Mouse (Mus musculus): ENCODE measurements around the gene Fkbp2.
"Not testable (repeated sequence)": the region's sequence is repeated elsewhere in the genome, so short reads cannot be mapped to it uniquely, and the experiment has no call there.

Gene Fkbp2

DNA sequence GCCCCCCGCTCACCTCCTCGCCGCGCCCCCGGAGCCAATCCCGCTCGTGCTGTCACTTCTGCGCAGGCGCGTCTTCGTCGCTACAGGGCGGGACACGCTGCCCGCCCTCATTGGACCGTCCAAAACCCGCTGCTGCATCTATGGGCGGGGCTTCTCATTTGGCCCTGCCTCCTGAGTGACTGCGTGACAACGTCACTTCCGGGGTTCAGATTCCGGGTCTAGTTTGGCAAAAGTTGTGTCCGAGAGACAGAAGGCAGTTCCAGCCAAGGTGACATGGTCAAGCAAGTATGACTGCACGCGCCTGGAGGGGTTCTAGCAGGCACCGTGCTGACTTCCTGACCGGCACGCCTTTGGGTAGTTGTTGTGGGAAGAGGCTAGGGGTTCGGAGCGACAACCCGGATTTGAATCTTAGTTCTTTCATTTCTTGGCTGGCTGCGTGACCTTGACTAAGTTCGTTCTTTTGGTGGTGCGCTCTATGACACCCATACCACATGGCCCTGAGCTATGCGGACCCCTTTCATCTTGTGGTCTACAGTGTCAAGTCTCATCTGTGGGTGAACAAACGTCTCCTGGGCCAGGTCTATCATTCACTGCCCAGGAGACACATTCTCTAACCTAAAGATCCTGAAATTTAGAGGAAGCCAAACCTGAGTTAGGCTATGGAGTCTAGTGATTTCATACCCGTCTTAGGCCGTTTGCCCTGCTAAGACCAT, at the start of gene Fkbp2:
Gene Fkbp2, minus strand, starts transcription at position 121 of the 713 bp plus-strand sequence.
- peak; percentile 98 for DNase-seq

DNA sequence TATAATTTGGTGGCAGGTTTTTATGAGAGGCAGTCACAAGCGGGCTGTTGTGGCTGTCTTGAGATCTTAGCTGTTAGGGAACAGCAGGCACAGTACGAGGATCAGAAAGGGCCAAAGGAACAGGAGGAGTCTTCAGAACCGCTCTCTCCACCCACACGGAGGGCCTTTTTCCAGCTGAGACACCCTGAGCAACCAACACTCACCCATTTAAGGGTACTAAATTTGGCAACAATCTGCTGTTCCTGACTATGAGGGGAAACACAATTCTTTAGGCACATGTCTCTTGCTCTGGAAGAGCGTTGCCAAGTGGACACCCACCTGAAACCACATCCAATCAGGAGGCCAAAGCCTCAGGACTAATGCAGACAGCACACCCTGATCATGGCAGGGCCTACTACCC, 49.2 kb upstream of the Fkbp2 start:
- no peak for DNase-seq

DNA sequence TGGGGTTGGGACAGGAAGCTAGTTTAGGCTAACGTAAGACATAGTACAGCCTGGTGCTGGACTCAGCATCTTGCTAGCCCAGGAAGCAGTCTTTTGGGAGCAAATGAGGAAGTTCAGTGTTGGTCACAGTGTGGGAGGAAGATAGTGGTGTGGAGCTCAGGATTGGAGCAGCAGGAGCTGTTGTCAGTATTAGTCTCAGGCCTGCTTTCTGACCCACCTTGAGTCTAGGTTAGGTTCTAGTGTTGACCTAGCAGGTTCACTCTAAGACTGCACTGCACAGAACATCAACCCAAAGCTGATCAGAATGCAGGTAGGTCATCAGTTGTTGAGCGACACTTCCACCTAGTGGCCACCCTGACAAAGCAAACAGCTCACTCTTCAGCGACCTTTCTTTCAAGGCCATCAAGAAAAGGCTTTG, 39.9 kb upstream of the Fkbp2 start:
- peak; percentile 81 for DNase-seq

DNA sequence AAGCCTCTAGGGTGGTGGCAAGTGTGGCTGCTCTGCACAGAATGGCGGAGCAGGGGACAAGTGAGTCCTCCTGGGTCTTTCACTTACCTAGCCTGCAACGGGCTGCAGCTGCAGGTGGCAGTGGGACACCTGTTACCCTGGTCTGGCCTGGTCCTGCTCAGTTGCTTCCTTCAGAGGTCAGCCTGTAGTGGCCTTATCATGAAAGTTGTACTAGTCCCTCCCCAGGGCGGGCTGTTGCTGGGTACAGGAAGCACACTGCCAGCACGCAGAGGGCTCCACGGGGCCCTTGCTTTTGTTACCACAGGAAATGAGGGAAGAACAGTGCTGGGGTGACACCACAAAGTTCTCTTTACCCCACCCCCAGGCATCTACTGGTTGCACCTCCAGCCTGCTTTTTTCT, 38.9 kb upstream of the Fkbp2 start, which contains the start of gene Fermt3:
Gene Fermt3, minus strand, starts transcription at position 279 of the 400 bp plus-strand sequence.
- DNase-seq: peak; percentile 87

DNA sequence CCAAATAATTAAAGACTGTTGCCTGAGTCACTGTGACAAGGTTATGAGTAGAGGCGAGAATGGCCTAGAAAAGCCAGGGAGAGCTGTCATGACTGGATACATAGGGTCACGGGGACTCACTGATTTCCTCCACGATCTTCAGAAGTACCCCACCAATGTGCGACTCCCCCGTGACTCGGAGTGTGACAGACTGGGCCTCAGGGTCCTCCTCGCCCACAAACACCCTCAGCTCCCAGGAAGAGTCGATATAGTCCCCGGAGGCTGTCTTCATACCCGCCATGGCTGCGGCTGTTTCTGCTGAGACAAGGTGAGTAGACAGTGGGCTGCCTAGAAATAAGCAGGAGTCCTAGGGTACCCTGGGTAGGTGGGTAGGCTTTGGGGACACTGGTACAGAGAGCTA, 38.2 kb upstream of the Fkbp2 start:
- peak; percentile 46 for DNase-seq

DNA sequence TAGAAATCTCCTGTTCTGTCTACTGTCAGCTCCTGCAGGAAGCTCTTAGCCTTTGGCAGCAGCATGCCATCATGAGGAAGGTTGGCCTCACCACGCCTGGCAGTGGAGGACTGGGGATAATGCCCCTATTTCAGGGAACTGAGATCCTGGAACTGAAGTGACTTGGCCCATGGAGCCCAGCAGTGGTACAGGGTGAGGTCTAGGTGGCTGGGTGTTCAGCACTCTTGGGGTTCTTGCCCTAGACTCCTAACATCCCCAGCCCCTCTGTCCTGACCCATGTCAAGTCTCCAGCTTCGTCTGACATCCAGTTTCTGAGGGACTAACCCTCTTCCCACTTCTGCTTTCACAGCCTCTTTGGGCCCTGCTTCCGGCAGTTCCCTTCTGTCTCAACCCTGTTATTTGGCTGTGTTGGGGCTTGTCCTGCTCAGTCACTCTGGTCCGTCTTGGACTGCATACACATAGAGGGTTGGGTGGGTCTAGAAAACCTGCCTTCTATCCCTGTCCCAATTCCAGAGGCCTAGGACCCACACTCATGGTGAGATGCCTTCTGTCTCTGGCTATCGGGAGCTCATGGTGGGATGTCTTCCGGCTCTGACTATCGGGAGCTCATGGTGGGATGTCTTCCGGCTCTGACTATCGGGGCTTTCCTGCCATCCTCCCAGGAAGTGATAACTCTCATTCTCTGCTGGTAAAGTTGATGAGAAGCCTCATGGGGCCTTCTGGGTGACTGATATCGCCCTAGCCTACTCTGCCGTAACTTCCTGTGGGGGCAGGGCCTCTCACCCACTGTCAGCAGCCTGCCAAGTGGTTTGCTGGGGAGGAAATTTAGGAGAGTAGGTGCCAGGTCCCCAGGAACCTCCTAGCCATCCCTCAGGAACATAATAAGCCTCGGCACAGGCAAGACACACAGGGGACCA, 37.5 kb upstream of the Fkbp2 start:
- DNase-seq: peak; percentile 66

DNA sequence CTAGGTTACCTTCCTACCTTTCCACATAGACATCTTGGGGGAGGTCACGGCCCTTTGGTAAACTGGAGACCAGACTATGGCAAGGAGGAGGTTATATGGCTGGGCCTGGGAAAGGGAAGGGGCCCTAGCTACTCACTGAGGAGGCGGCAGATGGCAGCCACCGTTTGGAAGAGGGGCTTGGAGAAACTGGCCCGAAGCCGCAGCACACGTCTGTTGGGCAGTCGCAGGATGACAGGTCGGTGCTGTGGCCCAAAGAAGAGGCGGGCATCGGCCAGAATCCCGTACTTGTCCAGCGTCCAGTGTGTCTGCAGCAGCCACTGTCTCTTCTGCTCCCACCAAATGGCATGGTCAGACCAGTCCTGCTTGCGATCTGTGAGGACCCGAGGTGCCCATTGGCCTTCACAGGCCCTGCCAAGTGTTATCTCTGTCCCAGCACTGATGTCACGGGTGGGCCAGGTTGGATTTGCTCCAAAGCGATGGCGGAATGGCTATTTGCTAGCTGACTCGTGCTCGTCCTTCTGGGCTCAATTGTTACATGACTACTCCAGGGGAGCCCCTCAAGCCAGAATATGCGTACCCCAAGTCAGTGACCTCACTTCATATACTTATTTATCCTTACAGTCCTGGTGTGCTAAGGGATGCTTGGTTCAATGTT, 34.3 kb upstream of the Fkbp2 start:
- no peak for DNase-seq

DNA sequence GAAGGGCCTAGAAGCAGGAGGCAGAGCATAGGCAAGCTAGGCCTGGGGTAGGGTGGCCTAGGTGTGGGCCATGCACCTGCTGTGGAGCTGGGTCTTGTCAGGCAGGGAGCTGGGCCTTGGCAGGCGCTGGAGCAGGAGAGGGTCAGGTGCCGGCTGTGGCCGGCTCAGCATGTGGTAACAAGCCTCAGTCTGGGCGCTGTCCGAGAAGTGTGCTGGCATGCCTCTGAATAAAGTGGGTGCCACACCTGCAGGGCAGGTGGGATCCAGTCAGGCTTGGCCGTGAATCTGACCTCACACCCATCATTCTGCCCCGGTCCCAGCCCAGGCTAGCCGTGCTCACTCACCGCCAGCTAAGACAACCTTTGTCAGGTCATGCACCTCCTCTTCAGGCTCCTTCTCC, 33.7 kb upstream of the Fkbp2 start:
- no peak for DNase-seq

DNA sequence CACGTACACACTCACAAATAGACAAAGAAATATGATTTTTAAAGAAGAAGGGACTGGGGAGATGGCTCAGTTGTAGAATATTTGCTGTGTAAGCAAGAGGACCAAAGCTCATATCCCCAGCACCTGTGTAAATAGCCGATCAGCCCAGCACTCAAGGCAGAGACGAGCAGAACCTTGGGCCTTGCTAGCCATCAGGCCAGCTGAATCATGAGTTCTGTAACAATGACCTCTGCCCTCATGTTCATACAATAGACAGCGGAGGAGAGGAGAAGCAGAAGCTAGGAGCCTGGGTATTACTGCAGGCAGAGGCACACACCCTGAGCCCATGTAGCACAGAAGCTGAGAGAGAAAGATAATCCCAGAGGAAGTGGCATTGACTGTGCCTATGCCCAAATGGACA, 32.1 kb upstream of the Fkbp2 start:
- no peak for DNase-seq

DNA sequence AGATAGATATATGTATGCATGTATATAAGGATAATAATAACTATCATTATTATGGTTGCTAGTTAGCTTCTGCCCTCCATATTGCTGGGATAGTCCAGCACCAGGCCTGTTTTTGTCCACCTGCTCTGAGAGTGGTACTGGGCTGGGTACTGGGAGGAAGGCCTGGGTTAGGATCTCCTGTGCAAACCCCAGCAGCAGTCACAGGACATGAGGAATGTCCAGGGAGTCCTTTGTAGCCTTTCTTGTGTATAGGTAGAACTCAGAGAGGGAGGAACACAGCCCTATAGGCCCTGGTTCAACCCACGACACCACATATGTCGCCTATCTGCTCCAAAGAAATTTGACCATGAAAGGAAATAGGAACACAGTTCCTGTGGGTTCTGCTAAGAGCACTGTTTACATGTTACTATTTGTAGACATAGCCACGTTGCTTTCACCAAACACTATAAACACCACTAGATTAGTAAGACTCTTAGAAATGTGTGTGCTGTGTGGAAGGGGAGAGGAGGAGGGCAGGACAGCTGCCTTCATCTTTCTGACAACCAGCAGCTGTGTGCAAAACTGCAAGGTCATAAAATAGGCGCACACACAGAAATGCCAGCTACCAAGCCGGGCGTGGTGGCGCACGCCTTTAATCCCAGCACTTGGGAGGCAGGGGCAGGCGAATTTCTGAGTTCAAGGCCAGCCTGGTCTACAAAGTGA, 26.7 kb upstream of the Fkbp2 start:
- no peak for DNase-seq

DNA sequence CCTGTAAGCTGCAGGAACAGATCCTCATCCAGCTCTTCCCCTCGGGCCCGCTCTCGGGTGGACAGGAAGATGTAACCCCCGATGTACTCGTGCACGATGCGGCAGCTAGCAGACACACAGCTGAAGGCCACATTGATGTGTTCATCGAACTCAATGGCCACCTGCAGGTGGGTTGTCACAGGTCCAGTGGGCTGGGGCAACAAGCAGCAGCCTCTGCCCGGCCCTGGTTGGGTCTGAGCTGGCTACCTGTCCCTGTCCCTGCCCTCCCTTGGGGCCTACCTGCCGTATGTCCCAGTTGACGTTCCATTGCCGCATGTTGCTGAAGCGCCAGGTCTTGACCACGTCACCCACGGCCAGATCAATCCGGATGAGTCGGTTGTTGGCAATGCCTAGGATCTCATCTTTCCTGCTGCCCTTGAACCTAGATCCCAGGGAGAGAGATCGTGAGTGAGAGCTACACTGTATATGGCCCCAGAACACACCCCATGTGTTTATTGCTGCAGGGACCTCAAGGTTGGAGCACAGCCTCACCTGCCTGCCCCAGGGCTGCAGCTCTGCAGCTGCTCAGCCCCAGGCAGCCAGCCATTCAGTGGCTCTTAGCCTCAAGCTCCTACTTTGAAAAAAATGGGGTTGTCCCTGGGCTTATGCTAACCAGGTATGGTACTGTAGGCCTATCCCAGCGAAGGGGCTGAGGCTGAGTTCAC, 19.2 kb upstream of the Fkbp2 start:
- DNase-seq: no peak

DNA sequence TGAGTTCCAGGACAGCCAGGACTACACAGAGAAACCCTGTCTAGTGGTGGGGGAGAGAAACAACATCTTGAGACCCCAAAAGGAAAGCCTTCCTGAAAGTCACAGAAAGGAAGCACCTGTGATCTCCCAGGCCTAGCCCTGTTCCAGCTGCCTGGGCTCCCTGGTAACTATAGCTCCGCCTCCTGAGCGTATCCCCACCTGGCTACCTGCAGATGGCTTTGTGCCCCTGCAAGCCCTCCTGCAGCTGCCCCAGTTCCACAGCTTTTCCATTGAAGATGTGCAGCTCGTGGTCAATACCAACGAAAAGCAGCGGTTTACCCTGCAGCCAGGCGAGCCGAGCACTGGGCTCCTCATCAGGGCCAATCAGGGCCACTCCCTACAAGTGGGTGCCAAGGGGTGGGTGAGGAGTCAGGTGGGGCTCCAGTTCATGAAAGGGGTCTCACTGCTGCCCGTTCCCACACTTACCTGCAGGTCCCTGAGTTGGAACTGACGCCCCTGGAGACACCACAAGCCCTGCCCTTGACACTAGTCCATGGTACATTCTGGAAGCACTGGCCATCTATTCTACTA, 17.5 kb upstream of the Fkbp2 start:
- DNase-seq: no peak

DNA sequence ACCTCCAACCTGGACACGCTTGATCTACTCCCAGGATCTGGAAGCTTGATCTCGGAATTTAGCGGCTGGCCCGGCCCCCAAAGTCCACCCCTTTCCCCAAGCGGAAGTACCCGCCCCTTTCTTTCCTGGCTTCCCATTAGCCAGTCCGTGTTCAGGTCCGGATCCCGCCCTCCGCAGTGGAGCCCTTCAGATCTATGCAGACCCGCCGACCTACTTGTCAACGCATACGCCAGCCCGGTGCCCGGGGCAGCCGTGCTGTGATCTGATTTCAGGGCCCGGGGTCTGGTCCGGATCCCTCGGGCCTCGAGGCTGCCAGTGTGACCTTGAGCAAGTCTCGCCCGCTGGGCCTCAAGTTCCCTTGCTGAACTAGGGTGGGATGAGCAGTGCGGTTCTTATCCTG, 15.7 kb upstream of the Fkbp2 start, which contains the start of the genes Nudt22 and Trpt1:
Gene Nudt22, minus strand, starts transcription at position 112 of the 400 bp plus-strand sequence.
Gene Trpt1, plus strand, starts transcription at position 126 of the 400 bp plus-strand sequence.
- DNase-seq: peak; percentile 70

DNA sequence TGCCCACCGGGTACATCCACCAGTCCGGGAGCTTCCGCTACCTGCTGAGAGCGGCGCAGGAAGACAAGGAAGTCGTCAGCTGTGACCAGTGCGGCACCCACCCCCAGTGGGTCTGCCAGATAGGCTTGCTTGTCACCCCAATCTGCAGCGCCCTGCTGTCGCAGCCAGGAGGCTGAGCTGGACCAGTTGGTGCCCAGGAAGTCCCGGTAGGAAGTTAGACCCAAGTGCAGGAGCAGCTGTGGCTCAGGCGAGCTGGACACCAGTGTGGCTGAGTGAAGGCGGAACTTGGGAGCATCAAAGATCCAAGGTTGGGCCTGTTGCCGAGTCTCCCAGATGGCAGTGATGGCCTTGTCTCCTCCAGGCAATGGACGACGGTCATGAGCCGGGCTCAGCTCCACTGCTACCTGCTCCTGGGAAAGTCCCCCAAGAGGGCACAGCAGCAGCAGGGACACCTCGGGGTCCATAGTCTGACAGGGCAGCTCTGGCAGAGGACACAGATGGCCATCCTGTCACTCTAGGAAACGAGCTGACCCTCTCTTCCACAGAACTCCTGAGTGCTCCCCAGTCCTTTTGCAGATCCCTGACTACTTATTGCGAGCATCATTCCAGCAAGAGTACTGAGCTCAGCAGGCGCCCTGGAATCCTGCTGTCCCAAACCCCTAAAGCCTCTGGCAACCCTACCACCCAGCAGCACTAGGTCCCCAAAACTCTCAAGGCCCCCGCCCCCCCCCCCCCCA, 15.1 kb upstream of the Fkbp2 start:
- no peak for DNase-seq

DNA sequence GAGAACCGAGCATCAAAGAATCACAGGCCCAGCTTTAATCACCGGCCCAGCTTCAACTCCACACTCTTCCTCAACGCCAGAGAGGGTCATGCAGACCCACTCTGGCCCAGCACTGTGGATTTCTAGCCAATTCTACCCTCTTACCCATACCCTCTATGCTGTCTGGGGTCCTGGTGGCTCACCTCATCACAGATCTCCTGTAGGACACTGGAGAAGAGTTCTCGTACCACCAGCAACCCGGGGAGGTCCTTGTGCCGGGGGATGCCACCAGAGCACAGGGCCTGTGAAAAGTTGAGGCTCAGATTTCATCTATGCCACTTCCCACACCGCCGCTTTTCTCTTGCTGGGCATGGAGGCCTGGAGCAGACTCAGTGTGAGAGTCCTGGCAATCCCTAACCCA, 14.2 kb upstream of the Fkbp2 start:
- no peak for DNase-seq

DNA sequence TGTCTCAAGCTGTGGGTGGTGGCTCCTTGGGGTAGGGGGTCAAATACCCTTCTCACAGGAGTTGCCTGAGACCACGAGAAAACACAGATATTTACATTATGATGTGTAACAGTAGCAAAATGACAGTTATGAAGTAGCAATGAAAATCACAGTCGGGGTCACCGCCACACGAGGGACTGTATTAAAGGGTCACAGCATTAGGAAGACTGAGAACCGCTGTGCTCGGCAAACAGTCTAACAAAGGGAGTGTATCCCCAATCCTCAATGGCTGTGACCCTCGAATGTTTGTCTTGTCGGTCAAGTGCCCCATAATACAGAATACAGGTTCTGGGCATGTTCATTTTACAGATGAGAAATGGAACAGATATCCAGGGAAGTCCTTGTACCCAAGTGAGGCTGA, 13.7 kb upstream of the Fkbp2 start:
- DNase-seq: no peak

DNA sequence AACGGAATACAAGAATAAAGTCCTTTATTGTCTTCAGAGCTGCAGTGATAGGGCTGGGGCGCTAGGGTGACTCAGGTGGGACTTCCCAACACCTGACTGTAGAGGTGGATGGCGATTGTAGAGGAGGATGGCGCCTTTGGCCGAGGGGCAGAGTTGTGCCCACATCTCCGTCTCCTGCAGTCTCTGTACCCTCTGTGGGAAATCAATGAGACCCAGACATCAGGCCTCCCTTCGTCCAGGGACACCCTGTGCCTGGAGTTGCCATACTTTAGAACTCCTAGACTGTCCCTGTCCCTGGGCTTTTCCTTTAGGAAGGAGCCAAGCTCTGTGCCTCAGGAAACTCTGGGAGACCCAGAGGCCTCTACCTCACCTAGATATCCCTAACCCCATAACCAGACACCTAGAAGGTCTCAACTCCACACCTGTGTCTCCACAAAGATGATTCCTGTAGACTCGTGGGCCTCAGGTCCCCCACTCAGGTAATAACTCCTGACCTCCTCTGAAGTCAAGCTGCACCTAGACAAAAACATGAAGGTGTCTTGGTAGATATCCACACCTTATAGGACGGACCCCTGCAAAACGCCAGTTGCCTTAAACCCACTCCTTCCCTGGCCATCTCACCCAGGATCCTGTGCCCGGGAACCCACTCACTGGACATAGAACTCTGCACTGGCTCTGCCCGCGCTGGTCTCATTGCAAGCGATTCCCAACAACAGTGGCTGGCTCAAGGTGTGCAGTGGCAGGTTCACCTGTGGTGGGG, 12.9 kb upstream of the Fkbp2 start:
- no peak for DNase-seq

DNA sequence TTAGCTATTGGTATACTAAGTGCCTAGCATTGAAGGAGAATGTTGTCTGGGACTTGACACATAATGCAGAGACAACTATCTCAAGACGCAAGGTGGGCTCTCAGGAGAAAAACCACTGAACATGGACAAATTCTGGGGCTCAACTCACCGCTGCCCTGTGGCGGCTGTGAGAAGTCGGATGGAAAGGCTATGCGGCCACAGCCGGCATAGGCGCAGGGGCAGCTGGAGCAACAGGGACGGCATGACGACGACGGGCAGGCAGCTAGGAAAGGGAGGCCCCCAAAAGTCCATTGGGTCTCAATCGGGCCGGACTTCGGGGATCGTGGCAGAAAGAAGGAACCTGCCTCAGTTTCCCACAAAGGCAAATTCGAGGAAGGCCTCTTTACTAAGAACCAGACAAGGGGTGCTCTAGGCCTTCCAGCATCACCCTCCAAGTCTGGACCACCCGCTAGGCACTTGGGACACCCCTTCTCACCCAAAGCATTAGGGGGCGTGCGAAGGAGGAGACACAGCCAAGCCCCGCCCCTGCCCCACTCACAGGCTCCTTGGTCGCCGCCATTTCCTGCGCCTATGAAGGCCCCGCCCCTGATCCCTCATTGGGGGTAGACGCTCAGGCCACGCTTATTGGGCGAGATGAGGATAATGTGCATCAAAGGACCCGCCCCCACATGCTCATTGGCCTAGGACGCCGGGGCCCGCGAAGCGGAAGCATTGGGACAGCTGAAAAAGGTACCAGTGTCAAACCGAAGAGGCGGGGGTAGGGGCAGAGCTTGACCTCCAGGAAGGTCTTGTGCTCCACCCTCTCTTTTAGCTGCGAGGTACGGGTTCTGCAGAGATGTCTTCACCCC, 11.9 kb upstream of the Fkbp2 start, which contains the start of gene Dnajc4:
Gene Dnajc4, minus strand, starts transcription at position 562 of the 848 bp plus-strand sequence.
- peak; percentile 98 for DNase-seq

DNA sequence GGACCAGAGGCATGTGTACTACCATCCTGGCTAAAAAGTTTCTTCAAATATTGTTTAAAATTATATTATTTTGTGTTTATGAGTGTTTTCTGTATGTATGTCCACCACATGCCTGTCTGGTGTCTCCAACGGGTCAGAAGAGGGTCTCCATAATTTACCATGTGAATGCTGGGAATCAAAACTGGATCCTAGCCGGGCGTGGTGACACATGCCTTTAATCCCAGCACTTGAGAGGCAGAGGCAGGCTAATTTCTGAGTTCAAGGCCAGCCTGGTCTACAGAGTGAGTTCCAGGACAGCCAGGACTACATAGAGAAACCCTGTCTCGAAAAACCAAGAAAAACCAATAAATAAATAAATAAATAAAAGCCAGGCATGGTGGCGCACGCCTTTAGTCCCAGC, 10.9 kb upstream of the Fkbp2 start:
- not testable (repeated sequence) for DNase-seq

All from thymus, postnatal 25 days (tissue).